Mouse (Mus musculus) spleen, adult 18-20 months (tissue): ENCODE data around the gene Tas1r1.

ENCODE experiments used
- DNase-seq, 2 experiments: peaks; one replicate each; pipeline ENCODE4 v3.0.0; 2022; ENCODE audit warnings: mixed read lengths in 2 of 2

The Tas1r1 gene

GRCm38 (mm10) chr4:152038225-152038984 lies at the start of gene Tas1r1:
Tas1r1 (minus strand) TSS chr4:152038568.
- DNase-seq: no peak

DNA sequence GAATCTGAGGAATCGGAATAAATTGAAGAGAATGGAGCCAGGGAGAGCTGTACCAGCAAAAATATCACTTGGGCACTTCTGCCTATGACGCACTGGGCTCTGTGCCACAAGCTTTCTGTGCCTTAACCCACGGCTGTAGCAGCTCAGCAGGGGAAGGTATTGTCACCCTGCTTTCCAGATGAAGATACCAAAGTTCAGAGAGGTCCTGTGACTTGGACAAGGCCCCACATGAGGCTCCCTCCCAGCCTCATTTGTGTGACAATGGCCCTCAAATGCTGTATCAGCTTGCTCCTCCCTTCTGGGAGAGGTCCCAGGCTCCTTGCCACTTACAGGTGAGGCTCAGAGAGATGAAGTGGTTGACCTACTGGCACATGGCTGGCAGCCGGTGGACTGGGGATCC lies 49.8 kb upstream of the Tas1r1 start:
- DNase-seq: no peak

DNA sequence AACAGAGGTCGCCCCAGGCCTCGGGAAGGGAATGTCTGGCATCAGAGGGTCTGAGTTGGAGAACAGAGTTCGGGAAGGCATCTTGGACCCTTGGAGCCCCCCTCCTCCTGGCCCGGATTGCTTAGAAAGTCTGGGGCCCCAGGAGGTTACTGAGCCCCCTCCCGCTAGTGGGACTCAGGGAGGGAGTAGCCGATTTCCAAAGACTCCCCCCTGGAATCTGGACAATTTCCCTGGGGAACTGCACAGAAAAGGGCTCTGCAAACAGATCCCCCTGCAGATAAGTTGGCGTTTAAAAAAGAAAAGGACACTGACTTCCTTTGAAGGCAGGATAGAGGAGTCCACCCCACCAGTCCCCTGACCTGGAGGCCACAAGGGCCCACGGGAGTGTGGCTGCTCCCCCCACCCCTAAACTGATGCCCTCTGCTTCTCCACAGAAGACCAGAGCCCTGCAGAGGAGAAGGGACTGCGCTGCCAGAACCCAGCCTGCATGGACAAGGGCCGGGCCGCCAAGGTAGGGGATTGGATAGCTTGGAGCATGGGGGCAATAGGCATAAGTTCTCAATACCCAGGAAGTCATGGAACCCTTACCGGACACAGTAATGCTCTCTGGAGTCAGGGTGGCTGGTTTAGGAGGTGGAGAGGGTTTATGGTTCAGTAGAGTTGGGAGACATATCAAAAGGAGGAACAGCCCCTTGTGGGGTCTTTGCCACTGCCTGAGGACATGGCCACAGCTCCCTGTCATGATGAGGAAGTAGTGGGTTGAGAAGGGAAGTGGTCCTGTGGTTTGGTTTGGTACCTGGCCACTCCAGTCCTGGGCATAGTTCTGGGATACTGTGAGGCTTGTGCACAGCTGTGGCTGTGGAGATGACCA lies 49.1 kb upstream of the Tas1r1 start:
- DNase-seq: no peak

DNA sequence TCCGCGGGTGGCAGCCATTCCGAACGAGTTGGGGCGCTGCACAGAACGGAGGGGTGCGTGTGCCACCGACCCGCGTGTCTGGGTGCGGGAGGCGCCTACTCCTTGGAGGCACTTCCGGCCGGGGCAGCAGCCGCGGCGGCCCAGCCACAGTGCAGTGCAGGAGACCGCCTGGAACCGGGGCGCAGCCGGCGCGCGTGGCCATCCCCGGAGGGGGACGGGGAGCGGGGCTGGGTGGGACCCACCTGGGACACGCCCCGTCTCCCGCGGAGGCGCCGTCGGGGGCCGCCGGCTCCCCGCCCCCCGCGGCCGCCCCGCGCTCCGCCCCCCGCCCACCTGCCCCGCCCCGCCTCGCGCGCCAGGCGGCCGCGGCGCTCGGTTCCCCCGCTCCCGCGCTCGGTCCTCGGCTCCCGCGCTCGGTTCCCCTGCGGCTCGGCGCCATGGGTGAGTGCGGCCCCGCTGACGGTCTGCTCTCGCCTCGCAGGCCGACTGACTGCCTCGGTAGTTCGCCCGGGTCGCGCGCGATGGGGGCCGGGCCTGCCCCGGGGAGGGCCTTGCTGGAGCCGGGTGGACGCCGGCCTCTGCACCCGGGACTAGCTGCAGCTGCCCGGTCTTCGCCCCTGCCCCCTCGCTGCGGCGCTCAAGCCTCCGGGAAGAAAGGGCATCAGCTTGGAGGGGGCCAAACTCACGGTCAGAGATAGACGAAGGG lies 48.3 kb upstream of the Tas1r1 start:
- peak in 1 of 2 experiments; percentile 40 for DNase-seq

DNA sequence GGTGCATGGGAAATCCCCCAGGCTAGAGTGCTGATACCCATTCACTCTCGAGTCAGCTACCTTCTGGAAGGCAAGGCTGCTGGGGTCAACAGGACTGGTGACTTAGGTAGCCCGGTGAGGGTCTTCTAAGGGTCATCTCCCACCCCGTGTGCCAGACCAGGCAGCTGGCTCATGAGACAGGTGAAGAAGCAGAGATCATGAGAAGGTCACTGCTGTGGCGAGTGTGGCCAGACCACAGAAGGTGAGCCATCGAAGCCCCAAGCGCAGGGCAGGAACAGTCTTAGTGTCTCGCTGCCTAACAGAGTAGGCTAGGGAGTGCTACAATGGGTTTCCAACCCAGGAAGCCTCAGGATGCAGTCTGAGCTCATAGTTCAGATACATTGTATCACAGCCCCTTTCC lies 46.2 kb upstream of the Tas1r1 start:
- peak in 1 of 2 experiments; percentile 1 for DNase-seq

GRCm38 (mm10) chr4:152083611-152084220 lies 45.3 kb upstream of the Tas1r1 start:
- DNase-seq: no peak

GRCm38 (mm10) chr4:152079931-152080330 lies 41.6 kb upstream of the Tas1r1 start:
- no peak for DNase-seq

DNA sequence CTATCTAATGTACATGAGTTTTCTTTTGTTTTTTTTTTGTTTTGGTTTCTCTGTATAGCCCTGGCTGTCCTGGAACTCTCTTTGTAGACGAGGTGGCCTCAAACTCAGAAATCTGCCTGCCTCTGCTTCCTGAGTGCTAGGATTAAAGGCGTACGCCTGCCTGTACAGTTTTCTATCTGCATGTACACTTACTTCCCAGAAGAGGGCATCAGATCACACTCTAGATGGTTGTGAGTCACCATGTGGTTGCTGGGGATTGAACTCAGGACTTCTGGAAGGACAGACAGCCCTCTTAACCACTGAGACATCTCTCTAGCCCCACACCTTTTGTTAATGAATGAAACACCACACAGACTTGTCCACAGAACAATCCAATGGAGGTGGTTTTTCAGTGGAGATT lies 40.9 kb upstream of the Tas1r1 start:
- DNase-seq: no peak

- DNase-seq: no peak
Measured at GRCm38 (mm10) chr4:152078105-152078530, 39.8 kb upstream of the Tas1r1 start.

DNA sequence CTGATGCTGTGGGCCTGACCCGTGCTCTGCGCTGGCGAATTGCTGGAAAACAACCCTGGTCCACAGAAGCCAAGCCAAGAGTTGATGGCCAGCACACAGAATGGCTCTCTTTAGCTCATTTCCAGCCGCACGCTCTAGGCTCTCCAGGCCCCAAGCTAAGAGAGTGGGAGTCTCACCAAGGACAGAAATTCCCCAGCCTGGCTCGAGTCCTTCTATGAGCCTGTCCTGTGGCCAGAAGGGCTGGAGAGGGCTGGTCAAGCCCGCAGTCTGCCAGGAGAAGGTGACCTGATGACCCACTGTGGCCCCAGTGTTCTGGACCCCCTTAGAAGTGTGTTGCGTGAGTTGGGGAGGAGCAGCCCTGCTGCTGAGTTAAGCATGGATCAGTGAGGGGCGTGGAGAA lies 38.8 kb upstream of the Tas1r1 start:
- DNase-seq: no peak

DNA sequence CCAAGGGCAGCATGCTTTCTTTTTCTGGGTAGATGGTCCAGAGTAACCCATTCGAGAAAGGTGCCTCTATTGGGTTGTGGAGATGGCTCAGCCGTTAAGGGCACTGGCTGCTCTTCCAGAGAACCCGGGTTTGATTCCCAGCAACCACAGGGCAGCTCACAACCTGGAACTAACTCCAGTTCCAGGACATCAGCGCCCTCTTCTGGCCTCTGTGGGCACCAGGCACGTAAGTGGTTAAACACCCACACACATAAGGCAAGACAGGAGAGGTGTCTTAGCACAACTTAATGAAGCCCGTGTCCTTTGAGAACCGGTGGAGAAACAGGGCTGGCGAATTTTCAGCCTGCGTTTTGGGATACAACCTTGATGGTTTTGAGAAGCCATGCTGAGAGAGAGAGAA lies 36.2 kb upstream of the Tas1r1 start:
- DNase-seq: no peak

DNA sequence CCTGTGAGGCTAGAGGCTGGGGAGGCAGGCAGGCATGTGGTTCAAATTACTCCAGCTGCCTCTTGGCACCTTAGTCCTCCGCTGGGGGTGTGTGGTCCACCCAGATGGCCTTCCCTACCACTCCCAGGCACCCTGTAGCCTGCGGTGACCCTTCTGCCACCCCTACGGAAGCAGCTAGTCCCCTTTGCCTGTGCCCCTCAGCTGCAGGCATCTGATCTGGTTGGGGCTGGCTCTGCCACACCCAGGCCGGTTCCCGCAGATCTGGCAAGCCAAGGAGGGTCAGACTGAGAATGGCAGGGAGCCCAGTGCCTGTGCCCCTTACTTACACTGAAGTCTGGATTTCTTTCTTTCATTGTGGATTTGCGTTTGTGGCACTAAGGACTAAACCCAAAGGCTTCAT lies 35.3 kb upstream of the Tas1r1 start:
- DNase-seq: no peak

DNA sequence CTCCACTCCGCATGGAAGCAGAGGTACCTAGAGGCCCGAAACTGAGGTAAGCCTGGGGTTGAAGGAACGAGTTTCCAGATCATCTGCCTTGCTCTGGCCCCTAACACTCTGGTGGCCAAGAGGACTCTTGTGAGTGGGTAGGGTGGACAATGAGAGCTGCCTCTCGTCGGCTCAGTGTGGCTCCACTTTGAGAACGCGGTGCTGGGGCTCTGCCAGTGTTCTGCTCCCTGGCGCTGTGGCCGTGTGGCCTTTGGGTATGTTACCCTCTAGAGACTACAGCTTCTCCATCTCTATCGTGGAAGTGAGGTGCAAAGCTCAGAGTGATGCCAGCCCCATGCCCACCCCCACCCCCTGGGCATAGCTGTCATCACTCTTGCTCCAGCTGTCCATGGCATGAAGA lies 34.3 kb upstream of the Tas1r1 start:
- DNase-seq: no peak

- DNase-seq: no peak
Measured at GRCm38 (mm10) chr4:152072121-152072601, 33.8 kb upstream of the Tas1r1 start, which contains the start of gene Plekhg5. Plekhg5 (plus strand) TSS chr4:152072498.

DNA sequence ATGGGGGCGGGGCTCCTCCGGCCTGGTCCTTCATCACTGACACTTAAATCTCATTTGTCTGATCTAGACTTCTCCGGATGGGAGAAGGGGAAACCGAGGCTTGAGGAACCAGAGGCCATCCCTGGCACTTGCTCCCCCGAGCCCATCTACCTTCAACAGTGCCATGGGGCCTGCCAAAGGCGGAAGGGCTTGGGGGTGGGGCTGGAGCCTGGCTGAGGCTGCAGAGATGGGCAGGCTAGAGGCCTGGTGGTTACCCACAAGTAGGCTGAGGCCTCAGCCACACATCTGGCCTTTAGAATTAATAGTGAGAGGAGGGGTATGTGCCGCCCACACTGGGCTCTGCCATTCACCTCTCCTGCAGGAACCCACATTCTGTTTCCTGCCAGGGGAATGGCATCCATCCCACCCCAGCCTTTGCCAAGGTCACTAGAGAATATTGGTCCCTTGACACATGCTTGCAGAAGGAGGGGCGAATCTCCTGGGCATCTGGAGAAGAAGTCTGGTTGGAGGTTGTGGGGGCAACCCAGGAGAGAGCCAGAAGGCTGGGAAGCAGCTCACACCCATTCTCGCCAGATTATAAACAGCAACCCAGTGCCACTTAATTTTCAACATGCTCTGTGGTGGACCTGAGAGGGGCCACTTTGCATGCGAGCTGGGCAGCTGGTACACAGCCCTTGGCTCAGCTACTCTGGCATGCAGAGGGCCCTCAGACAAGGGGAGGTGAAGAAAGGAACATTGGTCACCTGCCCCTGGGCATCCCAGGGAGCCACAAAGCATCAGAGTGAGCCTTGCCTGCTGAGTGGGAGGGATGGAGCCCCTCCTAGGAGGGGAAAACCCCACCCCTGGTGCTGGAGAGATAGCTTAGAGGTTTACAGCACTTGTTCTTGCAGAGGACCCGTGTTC lies 32.4 kb upstream of the Tas1r1 start:
- DNase-seq: no peak

GRCm38 (mm10) chr4:152069245-152069644 lies 30.9 kb upstream of the Tas1r1 start:
- DNase-seq: no peak

- no peak for DNase-seq
Measured at GRCm38 (mm10) chr4:152068166-152068724, 29.9 kb upstream of the Tas1r1 start.

GRCm38 (mm10) chr4:152067280-152067679 lies 28.9 kb upstream of the Tas1r1 start:
- DNase-seq: no peak

DNA sequence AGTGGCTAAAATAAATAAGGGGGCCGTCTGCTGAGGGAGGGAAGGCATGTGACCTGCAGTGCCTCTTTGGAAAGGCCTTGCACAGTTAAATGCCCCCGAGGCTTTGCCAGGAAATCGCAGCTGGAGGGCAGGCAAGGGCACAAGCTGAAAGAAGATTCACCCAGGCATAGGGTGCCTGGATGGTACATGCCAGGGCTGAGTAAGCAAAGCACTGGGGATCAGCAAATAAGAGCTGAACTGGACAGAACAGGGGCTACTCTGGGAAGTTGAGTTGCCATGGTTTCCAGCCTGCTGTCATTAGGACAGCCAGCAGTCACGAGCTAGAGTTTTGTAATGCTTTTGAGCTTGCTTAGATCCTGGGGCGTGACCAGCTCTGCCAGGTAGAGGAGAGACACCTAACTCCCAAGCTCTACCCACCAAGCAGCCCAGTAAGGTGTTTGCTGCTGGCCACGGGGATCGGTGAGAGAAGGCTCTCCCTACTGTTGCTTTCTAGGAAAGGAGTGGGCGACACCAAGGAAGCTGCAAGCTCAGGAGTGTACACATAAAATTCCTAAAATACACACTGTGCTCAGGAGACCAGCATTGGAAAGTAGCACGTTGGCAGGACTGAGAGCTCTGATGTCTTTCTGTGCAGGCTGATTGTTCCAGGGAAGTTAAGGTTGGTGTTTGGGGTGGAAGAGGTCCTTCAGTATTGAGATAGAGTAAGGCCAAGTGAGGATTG lies 24.2 kb upstream of the Tas1r1 start:
- no peak for DNase-seq

- DNase-seq: no peak
Measured at GRCm38 (mm10) chr4:152044609-152045008, 6.2 kb upstream of the Tas1r1 start.

- DNase-seq: no peak
Measured at GRCm38 (mm10) chr4:152043171-152043570, 4.8 kb upstream of the Tas1r1 start.
